Mouse (Mus musculus) MN1 (cell line): Measurements from ENCODE around the gene Csf2.
"Not testable (repeated sequence)": the region's sequence is repeated elsewhere in the genome, so short reads cannot be mapped to it uniquely, and the experiment has no call there.

Experiments used
- DNase-seq: peaks from one replicate; pipeline ENCODE4 v3.0.0-alpha.2; 2016; ENCODE audit warnings: low spot score

Csf2 gene

GRCm38 (mm10) chr11:54248940-54249717 lies at the start of gene Csf2:
Gene Csf2, minus strand, starts transcription at chr11:54249667.
- no peak for DNase-seq

GRCm38 (mm10) chr11:54298777-54299176 lies 49.3 kb upstream of the Csf2 start:
- DNase-seq, result no peak

- not testable (repeated sequence) for DNase-seq
Observed at GRCm38 (mm10) chr11:54297471-54297870, 48.0 kb upstream of the Csf2 start.

- no peak for DNase-seq
Observed at GRCm38 (mm10) chr11:54296734-54297133, 47.3 kb upstream of the Csf2 start.

DNA sequence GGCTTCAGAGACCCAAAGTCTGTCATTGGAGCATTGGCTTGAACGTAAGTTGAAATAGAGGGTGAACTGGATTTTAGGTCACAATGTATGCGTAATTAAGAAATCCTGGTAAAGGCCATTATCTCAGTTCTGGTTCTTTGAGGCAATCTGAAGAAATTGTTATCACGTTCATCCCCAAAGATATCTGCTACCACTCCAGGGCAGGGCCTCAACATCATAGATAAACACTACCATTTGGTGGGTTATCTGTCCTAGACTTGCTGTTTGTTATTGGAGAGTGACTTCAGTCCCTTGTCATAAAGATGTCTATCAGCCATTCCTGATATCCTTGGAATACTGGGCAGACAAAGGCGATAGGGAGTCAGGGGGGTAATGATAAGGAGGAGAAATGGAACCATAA lies 46.5 kb upstream of the Csf2 start:
- DNase-seq, result no peak

GRCm38 (mm10) chr11:54293980-54294807 lies 44.7 kb upstream of the Csf2 start:
- DNase-seq, result no peak

GRCm38 (mm10) chr11:54292163-54292562 lies 42.7 kb upstream of the Csf2 start:
- no peak for DNase-seq

GRCm38 (mm10) chr11:54287821-54288453 lies 38.5 kb upstream of the Csf2 start:
- DNase-seq, result no peak

DNA sequence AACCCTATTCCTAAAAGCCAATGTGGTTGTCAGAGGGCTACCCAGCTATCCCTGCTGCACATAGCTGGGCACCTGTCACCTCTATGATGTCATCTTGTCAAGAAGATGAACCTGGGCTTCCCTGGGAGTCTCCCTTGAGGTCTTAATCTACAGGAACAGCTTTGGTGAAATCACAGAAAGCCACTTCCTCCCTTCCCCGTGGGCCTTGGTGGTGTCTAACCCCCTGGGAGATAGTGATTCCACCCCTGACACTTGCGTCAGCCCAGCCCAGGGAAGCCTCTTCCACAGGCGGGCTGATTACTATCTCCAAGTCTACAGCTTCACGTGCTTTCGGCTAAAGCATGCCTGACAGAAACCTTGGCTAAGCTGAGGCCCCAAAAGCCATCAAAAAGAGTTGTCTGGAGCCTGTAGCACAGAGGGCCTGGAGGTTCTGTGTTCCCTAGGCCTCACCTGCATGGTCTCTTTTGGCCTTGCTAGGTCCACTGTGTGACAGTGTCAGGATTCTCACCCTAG lies 22.0 kb upstream of the Csf2 start:
- DNase-seq, result no peak

DNA sequence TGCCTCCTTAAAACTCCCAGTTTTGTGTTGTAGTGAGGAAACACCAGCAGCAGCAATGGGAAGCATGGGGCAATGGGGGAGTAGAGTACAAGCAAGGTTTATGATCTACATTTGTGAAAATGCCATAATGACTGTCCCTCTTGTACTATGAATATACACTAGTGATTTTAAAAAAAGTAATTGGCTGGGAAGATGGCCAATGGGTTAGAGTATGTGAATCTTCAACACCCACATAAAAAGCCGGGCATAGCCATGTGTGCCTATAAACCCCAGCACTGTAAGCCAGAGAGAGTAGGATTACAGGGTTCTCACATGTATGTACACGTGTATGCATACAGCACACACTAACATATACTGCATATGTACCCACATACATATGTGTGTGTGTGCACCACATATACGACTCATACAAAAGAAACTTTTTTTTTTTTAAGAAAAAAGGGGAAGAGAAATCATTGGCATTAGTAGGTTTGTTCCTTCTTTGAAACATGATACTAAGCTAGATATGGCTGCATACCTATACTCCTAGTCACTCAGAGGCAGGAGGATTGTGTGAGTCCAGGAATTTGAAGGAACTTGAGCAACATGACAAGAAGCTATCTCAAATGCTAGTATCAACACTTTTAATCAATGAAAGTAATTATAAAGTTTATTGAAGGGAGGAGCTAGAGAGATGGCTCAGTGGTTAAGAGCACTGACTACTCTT lies 19.9 kb upstream of the Csf2 start:
- no peak for DNase-seq

GRCm38 (mm10) chr11:54267177-54267576 lies 17.7 kb upstream of the Csf2 start, which contains the start of gene Il3:
Gene Il3, minus strand, starts transcription at chr11:54267277.
- DNase-seq, result no peak

- DNase-seq, result peak; percentile 59
Observed at GRCm38 (mm10) chr11:54264542-54264941, 15.1 kb upstream of the Csf2 start.

GRCm38 (mm10) chr11:54263405-54264031 lies 14.1 kb upstream of the Csf2 start:
- DNase-seq, result no peak

- DNase-seq, result peak; percentile 95
Observed at GRCm38 (mm10) chr11:54256624-54257376, 7.3 kb upstream of the Csf2 start.

DNA sequence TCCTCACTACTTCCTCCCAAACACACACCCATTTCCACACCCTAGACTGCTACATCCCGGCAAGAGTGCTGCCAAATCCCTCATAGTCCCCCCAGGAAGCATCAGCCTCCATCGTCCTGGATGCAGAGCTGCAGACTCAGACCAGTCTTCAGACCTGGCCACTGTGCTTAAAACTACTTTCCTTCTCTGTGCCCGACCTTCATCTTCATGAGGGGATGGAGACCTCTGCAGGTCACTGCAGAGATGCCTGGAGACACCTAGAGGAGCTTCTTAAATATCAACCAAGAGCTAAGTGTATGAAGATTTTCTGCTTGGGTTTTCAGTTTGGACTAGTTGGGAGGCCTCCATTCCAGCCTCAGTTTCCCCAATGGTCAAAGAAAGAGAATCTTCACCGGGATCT lies 4.6 kb upstream of the Csf2 start:
- peak; percentile 80 for DNase-seq

DNA sequence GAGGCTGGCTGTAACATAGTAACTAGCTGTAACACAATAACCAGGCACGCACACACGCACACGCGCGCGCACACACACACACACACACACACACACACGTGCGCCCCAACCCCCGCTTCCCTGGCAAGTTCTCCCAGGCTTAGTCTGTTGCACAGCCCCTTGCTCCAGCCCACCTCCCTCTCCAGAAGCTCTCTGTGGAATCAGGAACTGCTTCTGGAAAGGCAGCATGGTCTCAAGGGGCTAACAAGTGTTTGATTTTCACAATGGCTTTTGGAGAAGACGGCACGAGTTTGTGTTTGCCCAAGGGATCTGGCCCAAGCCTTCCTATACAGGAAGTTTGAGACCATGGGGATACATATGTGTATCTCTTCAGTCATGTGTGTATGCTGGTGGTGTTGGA lies 1.1 kb upstream of the Csf2 start:
- no peak for DNase-seq

DNA sequence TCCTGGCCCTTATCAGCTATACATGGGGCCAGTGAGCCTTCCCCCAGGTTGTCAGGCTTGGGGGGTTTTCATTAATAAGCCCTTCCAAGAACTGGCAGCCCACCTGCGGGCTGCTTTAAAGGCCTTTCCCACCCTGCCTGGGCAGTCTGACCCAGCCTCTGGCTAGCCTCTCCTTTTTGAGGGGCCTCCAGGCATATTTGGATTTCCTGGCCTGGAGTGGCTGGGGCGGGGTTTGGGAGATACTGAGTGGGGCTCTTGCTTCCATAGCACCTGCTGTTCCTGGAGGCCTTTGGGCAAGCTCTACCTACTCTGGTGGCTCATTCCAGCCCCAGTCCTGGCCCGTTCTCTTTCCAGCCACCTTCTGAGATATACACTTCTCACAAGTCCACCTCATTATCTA lies 281 bp upstream of the Csf2 start:
- no peak for DNase-seq

- DNase-seq, result no peak
Observed at GRCm38 (mm10) chr11:54247251-54247950, 2.1 kb downstream of the Csf2 start.

GRCm38 (mm10) chr11:54244465-54244864 lies 5.0 kb downstream of the Csf2 start:
- no peak for DNase-seq

DNA sequence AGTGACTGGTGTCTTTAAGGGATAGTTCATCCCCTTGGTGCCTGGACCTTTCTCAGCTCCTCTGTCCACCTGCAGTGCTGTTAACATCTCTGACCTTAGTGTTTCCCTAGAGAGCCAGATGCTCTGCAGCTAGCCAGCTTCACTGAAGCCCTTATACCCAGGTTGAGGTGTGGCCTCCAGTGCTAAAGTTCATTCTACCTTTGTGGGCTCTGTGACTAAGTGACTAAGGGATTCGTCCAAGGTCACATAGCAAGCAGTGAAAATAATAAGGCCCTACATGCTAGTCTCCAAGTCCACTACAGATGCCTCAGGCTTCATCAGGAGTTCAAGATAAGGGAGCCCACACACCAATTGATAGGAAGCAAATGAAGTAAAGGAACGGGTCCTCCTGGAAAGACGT lies 7.0 kb downstream of the Csf2 start:
- no peak for DNase-seq
